Mouse (Mus musculus) bone marrow, adult 2 months (tissue): ENCODE measurements around the gene U2af1.

ENCODE experiments used
- CTCF ChIP-seq: fragments of 200-500 bp; IDR thresholded peaks from 2 replicates; pipeline ENCODE4 v1.5.1; 2011; ENCODE audit warnings: low read length, control low read depth; ENCODE audit not compliant: control insufficient read depth, insufficient read depth
- POLR2A ChIP-seq: fragments of 200-500 bp; IDR thresholded peaks from 2 replicates; pipeline ENCODE4 v1.6.1; 2011; ENCODE audit warnings: low read depth, mild to moderate bottlenecking, control low read depth, low read length, borderline replicate concordance; ENCODE audit not compliant: control insufficient read depth

DNA sequence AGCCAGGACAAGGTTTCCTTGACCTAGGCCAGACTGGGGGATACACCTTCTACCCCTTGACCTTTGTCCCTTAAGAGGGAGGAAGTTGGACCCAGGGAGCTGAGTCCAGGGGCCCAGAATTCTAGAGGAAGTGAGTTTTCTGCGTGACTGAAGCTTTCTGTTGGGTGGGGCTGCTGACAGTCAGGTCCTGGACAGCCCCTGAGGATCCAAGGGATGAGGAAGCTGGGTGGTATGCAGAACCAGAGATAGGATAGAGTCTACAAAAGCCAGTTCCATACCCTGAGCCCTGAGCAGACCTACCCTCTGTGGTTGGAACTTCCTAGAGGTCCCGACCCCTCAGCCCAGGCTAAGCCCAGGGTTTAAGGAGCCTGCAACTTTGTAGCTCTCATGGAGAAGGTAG, 21.8 kb upstream of the U2af1 start:
- TF ChIP-seq CTCF (no peak), POLR2A (no peak)
